Mouse (Mus musculus) left cerebral cortex, adult 18-20 months (tissue): ENCODE results near the gene Eef2. TPM values are rescaled to one million over a fixed set of nuclear protein-coding genes. Genes with fewer than 3 reads are reported as not detected.
A peak's percentile ranks its signal among the peaks of the same experiment; 100 is the strongest.
"Not testable (repeated sequence)": the region's sequence is repeated elsewhere in the genome, so short reads cannot be mapped to it uniquely, and the experiment has no call there.

ENCODE experiments used
- DNase-seq, 2 experiments: peaks; one replicate each; pipeline ENCODE4 v3.0.0; 2021 to 2022; ENCODE audit warnings: low spot score in 2 of 2, mixed read lengths in 1 of 2
- total RNA-seq, 2 experiments: library from RNA; stranded (reverse); gene quantifications; 2 replicates each; pipeline ENCODE4 v1.2.3; 2021

The Eef2 gene
- total RNA-seq, 2 experiments from 2014 or later: 899 to 919 TPM

DNA sequence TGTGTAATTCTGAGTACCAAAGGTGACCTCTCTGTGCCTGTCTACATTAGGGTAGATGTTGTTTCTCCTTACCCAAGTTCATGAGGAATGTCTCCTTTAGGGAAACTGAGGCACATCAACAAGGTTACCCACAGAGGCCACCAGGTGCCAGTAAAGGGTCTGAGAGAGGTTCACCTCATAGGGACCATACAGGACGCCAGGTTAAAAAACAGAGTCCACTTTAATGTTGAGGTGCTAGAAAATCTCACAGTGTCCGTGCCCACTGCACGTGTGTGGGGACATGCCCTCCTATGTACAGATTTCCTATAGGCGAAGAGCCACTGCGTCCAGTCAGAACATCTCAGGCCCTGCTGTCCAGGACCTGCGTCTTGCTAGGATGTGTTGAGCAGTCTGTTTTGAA is 22.6 kb downstream of the Eef2 start:
- DNase-seq: no peak

DNA sequence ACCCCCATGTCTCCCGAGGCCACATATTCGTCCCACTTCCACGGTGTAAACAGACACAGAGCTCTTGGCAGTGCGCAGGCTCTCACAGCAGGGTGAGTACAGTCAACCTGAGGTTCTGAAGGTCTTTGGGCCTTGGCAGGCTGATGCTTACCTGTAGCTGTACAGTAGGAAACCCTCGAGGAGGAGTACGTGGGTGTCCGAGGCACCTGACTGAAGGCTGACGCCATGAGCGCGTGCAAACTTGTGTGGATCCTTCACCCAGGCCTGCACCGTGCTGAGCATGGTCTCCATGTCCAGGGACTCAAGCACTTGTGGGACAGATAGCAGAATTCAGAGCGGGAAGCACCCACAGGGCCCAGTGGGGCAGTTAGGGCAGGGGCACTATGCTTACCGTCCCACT is 23.7 kb downstream of the Eef2 start:
- DNase-seq: no peak

DNA sequence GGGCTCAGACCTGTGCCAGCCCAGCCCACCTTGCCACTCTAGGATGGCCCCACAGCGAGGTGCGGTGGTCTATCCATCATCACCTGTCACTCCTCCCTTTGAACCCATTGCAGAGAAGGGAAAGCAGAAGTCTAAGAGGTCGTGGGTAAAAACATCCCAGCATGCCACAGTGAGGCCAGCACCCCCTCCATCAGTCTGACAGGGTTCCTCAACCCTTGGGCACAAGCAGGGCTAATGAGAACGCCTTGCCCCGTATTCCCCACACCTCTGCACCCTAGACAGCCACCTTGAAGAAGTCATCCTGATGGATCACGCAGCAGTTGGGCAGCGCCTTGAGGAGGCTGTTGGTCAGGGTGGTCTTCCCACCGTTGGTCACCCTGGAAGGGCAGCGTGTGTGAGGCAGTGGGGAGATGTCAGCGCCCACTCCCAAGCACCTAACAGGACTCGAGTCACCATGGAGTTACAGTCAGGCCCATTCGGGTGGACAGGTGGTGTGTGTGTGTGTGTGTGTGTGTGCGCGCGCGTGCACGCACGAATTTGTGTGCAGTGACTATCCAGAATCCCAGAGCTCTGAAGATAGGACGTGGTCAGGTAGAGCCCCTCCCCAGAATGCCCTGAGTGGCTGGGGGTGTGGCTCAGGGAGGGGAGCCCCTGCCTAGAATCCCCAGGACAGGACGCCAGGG is 24.3 kb downstream of the Eef2 start:
- DNase-seq: no peak

DNA sequence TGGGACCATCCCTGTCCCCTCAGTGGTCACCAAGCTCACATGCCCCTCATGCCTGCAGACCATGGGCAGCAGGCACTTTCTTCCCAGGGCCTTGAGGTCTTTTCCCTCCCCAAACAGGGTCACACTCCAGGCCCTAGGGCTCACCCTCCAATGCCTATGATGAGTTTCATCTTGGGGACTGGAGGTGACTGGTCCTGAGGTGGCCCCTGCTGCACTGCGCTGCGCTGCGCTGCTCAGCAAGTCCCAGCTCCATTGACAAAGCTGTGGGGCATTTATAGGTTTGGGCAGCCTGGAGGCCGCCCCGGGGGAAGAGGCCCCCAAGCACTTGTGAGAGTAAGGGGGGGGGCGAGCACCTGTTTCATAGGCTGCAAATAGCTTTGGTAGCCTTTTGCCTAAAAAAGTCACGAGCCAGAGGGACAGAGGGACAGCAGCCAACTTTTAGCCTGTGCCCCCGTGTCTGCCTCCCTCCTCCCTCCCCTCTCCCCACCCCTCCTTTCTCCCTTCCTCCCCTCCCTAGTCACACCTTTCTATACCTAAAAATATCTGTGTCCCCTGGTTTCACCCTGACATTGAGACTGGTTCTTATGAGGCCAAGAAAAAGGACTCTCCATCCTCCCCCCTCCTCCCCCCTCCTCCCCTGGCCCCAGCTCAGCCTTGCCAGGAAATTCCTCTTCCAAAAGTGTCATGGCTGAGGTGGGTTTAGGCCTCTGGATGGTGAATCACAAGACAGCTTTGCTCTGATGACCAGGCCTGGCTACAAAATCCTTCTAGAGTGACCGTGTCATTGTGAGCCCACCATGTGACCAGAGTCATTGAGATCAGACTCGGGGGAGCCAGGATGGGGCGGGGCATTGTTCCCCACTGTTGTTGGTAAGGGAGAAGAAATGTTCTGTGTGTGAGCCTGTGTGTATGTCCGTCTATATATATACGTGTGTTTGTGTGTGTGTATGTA is 25.7 kb downstream of the Eef2 start, which contains the start of gene Nmrk2:
Gene Nmrk2 (minus strand): TSS at position 245 of the 952 bp plus-strand sequence.
- no peak for DNase-seq

DNA sequence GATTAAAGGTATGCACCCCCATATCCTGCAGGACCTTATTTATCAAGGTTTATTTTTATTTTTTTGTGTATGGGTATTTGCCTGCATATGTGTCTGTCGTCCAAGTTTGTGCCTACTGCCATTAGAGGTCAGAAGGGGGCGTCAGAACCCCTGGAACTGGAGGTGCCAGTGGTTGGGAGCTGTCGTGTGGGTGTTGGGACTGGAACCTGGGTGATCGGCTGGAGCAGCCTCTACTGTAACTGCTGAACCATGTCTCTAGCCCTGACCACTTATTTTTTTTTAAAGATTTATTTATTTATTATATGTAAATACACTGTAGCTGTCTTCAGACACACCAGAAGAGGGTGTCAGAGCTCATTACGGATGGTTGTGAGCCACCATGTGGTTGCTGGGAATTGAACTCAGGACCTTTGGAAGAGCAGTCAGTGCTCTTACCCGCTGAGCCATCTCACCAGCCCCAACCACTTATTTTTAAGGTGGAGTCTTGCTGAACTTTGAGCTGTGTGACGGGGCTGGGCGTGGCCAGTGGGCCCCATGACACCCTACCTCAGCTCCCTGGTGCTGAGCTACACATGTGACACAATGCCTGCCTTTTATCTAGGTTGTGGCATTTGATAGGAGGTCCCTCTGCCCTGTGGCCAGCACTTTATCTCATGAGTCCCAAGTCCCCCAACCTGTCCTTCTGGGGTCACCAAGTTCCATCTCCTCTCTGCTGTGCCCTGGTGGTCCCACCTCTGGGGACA is 26.7 kb downstream of the Eef2 start:
- no peak for DNase-seq

DNA sequence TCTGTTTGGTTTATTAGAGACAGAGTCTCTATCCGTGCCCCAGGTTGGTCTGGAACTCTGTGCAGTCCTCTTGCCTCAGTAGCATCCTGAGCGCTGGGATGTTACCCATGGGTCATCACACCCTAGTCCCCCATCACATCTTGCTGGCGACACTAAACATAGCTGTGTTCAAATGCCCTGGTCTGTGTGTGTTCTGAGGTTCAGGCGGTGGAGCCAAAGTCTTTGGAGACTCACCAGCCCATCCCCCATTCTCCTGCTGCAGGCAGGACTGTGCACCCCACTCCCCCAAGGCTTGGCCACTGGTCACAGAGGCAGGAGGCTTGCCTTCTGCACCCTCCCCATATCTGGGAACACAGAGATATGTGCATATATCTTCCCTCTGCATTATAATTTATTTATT is 27.7 kb downstream of the Eef2 start:
- no peak for DNase-seq

DNA sequence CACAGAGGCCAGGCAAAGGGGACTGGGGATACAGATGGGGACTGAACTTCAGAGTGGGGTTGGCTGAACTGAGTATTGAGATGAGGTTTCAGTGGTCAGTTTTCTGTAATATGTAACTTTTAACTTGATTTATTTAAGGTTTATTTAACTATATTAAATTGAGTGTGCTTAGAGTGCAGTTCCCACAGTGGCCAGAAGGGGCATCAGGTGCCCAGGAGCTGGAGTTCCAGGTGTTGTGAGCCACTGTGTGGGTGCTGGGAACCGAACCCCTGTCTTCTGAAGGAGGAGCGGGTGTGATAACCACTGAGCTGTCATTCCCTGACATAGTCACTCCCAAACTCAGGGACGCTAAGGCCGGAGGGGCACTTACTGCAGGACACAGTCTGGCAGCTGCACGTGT is 33.7 kb downstream of the Eef2 start:
- no peak for DNase-seq

DNA sequence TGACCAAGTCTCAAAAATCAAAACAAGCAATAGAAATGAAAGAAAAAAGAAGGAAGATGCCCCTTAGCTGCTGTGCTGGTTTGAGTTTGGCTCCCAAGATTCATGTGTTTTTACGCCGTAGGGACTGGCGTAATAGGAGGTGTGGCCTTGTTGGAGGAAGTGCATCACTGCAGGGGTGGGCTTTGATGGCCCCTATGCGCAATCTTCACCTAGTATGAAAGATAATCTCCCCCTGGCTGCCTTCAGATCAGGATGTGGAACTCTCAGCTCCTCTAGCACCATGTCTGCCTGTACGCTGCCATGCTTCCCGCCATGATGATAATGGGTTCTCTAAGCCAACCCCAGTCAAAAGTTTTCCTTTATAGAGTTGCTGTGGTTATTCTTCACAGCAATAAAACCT is 39.8 kb downstream of the Eef2 start:
- no peak for DNase-seq

DNA sequence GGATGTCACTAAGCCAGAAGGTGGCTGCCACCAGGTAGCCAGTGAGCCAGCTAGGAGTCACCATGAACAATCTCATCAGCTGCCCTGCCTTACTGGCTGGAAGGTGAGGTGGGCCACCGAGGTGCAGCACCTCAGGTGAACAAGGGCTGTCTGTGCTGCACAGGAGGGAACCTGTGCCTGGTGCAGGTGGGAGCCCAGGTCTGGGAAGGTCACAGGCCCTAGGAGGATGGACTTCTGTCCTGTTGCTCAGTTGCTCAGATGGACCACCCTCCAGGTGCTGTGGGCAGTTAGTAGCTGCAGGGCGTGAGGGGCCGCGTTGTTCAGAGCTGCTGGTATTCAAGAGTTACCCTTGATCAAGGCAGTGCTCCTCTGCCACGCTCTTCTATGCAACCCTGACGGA is 40.4 kb downstream of the Eef2 start:
- DNase-seq: no peak

DNA sequence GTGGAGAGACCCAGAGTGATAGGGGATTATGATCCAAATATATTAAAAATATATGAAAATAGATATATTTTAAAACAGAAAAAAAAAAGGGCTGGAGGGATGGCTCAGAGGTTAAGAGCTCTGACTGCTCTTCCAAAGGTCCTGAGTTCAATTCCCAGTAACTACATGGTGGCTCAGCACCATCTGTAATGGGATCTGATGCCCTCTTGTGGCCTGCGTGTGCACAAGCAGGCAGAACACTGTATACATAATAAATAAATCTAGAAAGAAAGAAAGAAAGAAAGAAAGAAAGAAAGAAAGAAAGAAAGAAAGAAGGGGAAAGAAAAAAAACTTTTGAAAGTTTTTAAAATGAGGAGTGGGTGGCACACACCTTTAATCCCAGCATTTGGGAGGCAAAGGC is 40.8 kb downstream of the Eef2 start:
- DNase-seq: not testable (repeated sequence)

DNA sequence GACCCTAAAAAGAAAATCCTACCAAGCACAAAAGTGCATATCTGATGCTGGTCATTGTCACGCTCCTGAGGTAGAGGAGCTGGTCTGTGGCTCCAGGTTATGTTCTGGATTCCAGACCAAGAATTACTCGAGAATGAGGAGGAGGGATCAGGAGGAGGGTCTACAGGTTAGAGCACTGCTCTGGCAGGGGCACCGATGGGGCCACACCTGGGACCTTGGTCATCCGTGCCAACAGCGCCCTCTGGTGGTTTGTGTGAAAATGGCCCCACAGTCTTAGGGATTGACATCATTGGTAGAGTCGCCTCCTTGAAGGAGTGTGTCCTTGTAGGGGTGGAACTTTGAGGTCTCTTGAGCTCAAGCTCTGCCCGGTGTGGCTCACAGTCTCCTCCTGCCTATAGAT is 41.5 kb downstream of the Eef2 start:
- peak; percentile 57 to 63 for DNase-seq

DNA sequence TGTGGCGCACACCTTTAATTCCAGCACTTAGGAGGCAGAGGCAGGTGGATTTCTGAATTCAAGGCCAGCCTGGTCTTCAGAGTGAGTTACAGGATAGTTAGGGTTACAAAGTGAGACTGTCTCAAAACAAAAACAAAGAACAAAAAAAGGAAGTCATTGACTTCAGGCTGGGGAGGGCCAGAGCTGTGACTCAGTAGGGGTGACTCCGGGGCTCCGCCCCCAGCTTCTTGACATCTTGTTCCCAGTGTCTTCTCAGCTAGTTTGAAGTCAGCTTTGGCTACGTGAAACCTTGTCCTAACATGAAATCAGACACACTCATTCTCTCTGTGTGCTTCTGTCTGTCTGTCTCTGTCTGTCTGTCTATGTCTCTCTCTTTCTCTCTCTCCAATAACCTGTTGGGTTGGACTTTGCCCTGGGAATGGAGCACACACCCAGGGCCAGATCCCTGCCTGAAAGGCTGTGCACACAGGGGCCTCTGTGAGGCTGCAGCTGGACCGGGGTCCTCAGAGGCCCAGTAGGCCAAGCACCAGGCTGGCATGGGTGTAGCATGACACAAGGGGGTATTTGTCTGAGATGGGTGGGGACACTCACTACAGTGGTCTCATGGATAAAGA is 45.1 kb downstream of the Eef2 start:
- DNase-seq: no peak

DNA sequence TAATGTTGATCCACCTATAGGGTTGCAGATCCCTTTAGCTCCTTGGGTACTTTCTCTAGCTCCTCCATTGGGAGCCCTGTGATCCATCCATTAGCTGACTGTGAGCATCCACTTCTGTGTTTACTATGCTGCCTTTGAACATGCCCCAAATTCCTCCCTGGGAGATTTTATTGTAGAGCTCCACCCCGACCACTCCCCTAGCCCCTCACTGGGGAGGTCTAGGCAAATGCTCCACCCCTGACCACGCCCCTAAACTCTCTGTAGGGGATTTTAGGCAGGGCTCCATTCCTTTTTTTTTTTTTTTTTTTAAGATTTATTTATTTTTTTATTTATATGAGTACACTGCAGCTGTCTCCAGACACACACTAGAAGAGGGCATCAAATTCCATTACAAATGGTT is 47.3 kb downstream of the Eef2 start:
- DNase-seq: not testable (repeated sequence)

DNA sequence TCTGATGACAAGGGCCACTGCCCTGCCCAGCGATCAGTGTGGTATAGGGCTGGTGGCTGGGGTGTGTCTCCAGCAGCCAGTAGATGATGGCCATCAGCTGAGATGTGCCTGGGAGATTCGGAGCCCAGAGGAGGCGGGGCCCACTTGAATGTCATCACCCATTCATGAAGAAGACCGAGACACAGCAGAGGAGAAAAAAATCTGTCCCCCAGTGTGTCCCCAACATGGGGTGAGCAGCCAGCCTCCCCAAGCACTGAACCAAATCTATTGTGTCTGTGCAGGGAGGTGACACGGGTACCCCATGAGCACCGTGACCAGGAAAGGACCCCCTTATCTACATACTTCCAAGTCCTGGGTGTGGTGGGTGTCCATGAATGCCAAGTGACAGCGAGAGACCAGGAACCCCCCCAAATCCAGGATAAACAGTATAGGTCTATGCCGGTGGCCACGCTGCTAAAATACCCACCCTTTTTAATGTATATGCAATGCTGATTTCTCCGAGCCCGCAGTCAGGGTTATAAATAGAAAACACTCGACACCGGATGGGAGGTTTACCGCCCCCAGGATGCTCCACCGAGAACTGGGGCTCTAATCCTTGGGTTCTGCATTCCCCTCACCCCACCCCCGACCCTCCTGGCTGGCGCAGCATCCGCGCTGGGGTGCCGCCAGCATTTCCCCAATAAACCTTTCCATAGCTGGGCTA is 53.5 kb downstream of the Eef2 start:
- DNase-seq: peak; percentile 41 to 43

DNA sequence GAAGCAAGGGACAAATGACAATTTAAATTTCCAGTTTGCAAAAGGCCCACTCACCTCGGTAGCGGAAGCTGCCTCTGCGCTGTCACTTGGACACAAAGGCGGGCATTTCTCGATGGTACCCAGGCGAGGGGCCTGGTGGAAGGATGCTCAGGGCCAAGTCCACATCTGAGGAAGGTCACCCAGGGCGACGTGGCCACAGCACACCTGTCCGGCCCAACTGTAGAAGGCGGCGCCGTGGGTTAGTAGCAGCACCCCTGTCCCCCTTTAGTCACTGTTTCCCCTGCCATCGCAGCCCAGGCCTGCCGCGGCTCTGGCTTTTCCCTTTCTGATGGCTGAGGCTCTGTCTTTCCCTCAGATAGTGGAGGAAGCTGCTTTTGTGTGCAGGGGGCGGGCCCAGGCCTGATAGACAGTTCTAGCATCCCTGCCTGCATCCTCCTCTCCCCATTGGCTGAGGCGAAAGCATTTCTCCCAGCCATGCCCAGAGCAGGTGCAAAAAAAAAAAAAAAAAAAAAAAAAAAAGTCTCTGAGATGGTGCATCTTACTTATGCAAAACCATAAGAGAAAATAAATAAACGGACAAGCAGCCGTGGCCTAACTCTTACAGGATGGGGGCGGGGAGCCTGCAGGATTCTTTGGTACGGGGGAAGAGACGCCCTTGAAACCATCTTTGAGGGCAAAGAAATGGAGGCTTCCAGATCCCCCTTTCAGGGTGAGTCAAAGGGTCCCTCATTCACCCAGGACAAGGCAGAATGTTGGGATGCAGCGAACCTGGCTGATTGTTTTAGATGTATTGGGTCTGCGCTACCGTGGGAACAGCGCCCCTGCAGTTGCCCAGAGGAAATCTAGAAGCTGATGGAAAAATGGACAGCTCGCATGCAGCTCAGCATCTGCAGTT is 54.3 kb downstream of the Eef2 start, which contains the start of gene Atcay:
Gene Atcay (minus strand): TSS at position 396 of the 895 bp plus-strand sequence.
- DNase-seq: peak; percentile 78 to 85

DNA sequence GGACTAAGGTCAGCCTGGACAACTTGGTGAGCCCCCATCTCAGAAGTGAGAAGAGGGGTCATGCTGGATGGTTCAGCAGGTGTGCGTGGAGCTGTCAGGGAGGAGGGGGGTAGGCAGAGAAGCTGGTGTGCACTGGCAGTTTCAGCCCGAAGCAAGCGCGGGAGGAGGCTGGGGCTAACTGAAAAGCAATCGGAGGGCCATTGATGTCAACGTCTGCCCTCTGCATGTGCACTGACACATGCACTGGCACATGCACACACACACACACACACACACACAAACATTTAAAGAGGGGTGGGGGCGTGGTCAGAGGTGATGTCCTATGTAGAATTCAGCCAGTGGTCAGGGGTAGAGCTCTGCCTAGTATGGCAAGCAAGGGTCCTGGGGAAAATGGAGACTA is 55.0 kb downstream of the Eef2 start:
- peak in 1 of 2 experiments; percentile 4 for DNase-seq
